Comparison of ENCODE assay signal across 9 mouse cellular contexts in the genomic region with DNA sequence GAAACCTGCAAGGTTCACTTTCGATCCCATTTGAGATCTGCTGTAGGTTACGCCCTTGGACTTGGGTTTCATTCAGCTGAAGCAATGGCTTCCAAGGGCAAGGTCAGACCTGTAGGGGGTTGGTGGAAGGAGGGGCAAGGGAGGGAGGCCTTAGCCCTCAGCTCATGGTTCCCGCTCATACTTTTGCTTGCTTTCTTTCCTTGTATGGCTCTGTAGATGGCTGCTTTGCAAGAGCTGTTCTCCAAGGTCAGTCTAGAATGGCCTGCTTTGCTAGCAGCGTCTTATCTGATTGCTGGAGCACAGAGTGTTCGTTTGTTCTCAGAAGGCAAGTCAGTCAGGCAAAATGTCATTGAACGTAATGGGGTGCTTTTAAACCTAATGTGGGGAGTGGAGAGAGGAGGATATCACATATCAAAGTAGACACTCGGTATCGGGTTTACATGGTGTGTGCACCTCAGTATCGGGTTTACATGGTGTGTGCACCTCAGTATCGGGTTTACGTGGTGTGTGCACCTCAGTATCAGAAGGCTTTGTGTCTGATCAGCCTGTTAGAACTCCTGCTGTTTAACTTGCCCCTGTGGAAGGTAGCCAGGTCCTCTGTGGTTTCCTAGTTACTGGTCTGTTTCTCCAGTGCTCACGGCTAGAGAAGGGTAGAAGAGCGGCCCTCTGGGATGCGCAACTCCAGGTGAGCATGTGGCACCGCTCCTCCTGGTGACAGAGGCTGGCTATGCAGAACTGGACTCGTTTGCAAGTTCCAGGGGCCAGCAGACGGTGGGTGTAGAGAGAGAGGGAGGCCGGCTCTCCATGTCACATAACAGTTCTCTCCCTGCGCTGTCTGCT. TPM values are rescaled to one million over a fixed set of nuclear protein-coding genes. Genes with fewer than 3 reads are reported as not detected.
DNase-seq lines count a peak whose midpoint lies in the region; ATAC-seq and TF ChIP-seq lines count a peak whose summit lies in the region.
"Had no signal": no experiment of that assay in that cellular context is flagged by ENCODE, and none has a peak within 500 bp of the region (broad histone marks: within the 10 kb centered on the region; RNA-seq: fewer than 3 reads in every experiment).

No protein-coding gene starts in this region.

- WGBS in hindbrain, embryonic 12.5 days, result 74% methylated on average over 19 of the region's 19 CpGs
- 76% methylated on average over 19 of the region's 19 CpGs for WGBS in hindbrain, postnatal 0 days
- WGBS in heart, embryonic 16.5 days, result 59% methylated on average over 19 of the region's 19 CpGs
- WGBS in limb, embryonic 10.5 days, result 78% methylated on average over 19 of the region's 19 CpGs

- no peak overlapping the region for H3K4me3 ChIP-seq in hindbrain, embryonic 12.5 days
- no peak overlapping the region for H3K4me3 ChIP-seq in hindbrain, postnatal 0 days (ENCODE audit: low read length)
- no peak overlapping the region for H3K4me3 ChIP-seq in heart, embryonic 16.5 days (ENCODE audit: low read length)
- H3K4me3 ChIP-seq in limb, embryonic 10.5 days, result no peak overlapping the region

- no peaks in the 10 kb centered on the region for H3K36me3 ChIP-seq in hindbrain, embryonic 12.5 days
- H3K36me3 ChIP-seq in hindbrain, postnatal 0 days (ENCODE audit: insufficient read depth, low read length), result peaks cover 17% of the 10 kb centered on the region; the same call in 1 of the 2 replicates
- H3K36me3 ChIP-seq in heart, embryonic 16.5 days (ENCODE audit: control insufficient read depth, insufficient read depth), result peaks cover 17% of the 10 kb centered on the region
- H3K36me3 ChIP-seq in limb, embryonic 10.5 days, result no peaks in the 10 kb centered on the region

- TF ChIP-seq CTCF in hindbrain, postnatal 0 days (IDR thresholded peaks at IDR 0.05; ENCODE audit: low read depth), result no peak

- no peak for ATAC-seq in hindbrain, embryonic 12.5 days (ENCODE audit: low FRiP score)
- ATAC-seq in hindbrain, postnatal 0 days, result no peak
- ATAC-seq in heart, embryonic 16.5 days (replicated peaks; ENCODE audit: extremely low read depth, insufficient read depth, low FRiP score), result peak; percentile 61

- no peaks in the 10 kb centered on the region for H3K27me3 ChIP-seq in hindbrain, embryonic 12.5 days
- H3K27me3 ChIP-seq in hindbrain, postnatal 0 days (ENCODE audit: insufficient read depth, low read length), result no peaks in the 10 kb centered on the region
- no peaks in the 10 kb centered on the region for H3K27me3 ChIP-seq in heart, embryonic 16.5 days (ENCODE audit: control insufficient read depth, insufficient read depth, low read length)
- H3K27me3 ChIP-seq in limb, embryonic 10.5 days (ENCODE audit: low read depth, poor library complexity, severe bottlenecking), result no peaks in the 10 kb centered on the region

- no peaks in the 10 kb centered on the region for H3K9me3 ChIP-seq in hindbrain, embryonic 12.5 days (replicated peaks)
- H3K9me3 ChIP-seq in hindbrain, postnatal 0 days (ENCODE audit: low read length), result no peaks in the 10 kb centered on the region
- no peaks in the 10 kb centered on the region for H3K9me3 ChIP-seq in heart, embryonic 16.5 days (replicated peaks; ENCODE audit: control insufficient read depth, low read length)
- H3K9me3 ChIP-seq in limb, embryonic 10.5 days (replicated peaks), result no peaks in the 10 kb centered on the region

- H3K4me1 ChIP-seq in hindbrain, embryonic 12.5 days, result peaks cover 18% of the 10 kb centered on the region
- peaks cover 3% of the 10 kb centered on the region; the same call in 1 of the 2 replicates for H3K4me1 ChIP-seq in hindbrain, postnatal 0 days (ENCODE audit: insufficient read depth, low read length)
- H3K4me1 ChIP-seq in heart, embryonic 16.5 days (ENCODE audit: control insufficient read depth, insufficient read depth, low read length), result peaks cover 30% of the 10 kb centered on the region
- peaks cover 39% of the 10 kb centered on the region for H3K4me1 ChIP-seq in limb, embryonic 10.5 days

- H3K9ac ChIP-seq in hindbrain, embryonic 12.5 days, result no peak overlapping the region
- H3K9ac ChIP-seq in hindbrain, postnatal 0 days (replicated peaks; ENCODE audit: low read length), result no peak overlapping the region
- H3K9ac ChIP-seq in heart, embryonic 16.5 days (ENCODE audit: low read length), result peak overlapping the region; percentile 0; the same call in 1 of the 2 replicates

- H3K4me2 ChIP-seq in hindbrain, embryonic 12.5 days (replicated peaks), result no peak overlapping the region
- no peak overlapping the region for H3K4me2 ChIP-seq in hindbrain, postnatal 0 days (ENCODE audit: low read depth, low read length)
- H3K4me2 ChIP-seq in heart, embryonic 16.5 days (ENCODE audit: low read depth, low read length), result no peak overlapping the region

- DNase-seq in hindbrain, postnatal 0 days (ENCODE audit: low spot score), result no peak
- DNase-seq in adrenal gland, adult 2 months, result peak; percentile 71
- no peak for DNase-seq in limb, embryonic 10.5 days (ENCODE audit: low spot score)
- DNase-seq in left cerebral cortex, adult 9 months (ENCODE audit: low spot score in 2 of 2), result no peak
- DNase-seq in c-Kit-positive CD71-positive TER-119-positive erythroid progenitor cells, embryonic 14.5 days (ENCODE audit: low spot score), result no peak
- DNase-seq in gastrocnemius, adult 18-20 months (ENCODE audit: low spot score), result no peak

- H3K27ac ChIP-seq in hindbrain, embryonic 12.5 days, result peak overlapping the region; percentile 55; the same call in 1 of the 2 replicates
- no peak overlapping the region for H3K27ac ChIP-seq in hindbrain, postnatal 0 days
- peak overlapping the region; percentile 66 for H3K27ac ChIP-seq in heart, embryonic 16.5 days (ENCODE audit: low read length)
- H3K27ac ChIP-seq in limb, embryonic 10.5 days, result peak overlapping the region; percentile 38; the same call in 1 of the 2 replicates

RNA-seq across cellular contexts. Expression of gene Nt5dc3, which starts 35.7 kb away (rescaled TPM):
- polyA plus RNA-seq in hindbrain, embryonic 12.5 days (2016; fragmentation: Nextera tagmentation; extraction: Ambion mirVana), result 3.9 and 4.2 TPM in 2 replicates
- total RNA-seq in hindbrain, postnatal 0 days (2014; rRNA removed), result 43.6 and 49.1 TPM in 2 replicates
- 8.5 and 9.3 TPM in 2 replicates for polyA plus RNA-seq in hindbrain, postnatal 0 days (2015; fragmentation: Nextera tagmentation; extraction: Ambion mirVana)
- 10 to 100 TPM; 29.8 to 57.4 TPM for total RNA-seq in adrenal gland, adult 2 months (2021)
- 29.0 and 30.2 TPM in 2 replicates for polyA plus RNA-seq in adrenal gland, adult 2 months (2012; rRNA removed)
- polyA plus RNA-seq in heart, embryonic 16.5 days (2015; fragmentation: Nextera tagmentation; extraction: Ambion mirVana), result 4.8 and 5.0 TPM in 2 replicates
- polyA plus RNA-seq in limb, embryonic 10.5 days (2016; fragmentation: Nextera tagmentation; extraction: Ambion mirVana), result 0.53 and 0.55 TPM in 2 replicates
- total RNA-seq in gastrocnemius, adult 18-20 months (2021), result 10 to 100 TPM; 47.6 to 52.8 TPM

RNA-seq across cellular contexts. Expression of gene Gm49358, which starts 50.7 kb away (rescaled TPM):
- polyA plus RNA-seq in hindbrain, embryonic 12.5 days (2016; fragmentation: Nextera tagmentation; extraction: Ambion mirVana), result not detected in 2 replicates
- total RNA-seq in hindbrain, postnatal 0 days (2014; rRNA removed), result 4.2 TPM in 1 of 2 replicates, not detected in the other
- polyA plus RNA-seq in hindbrain, postnatal 0 days (2015; fragmentation: Nextera tagmentation; extraction: Ambion mirVana), result not detected in 2 replicates
- 10 to 100 TPM; 20.1 to 23.6 TPM for total RNA-seq in adrenal gland, adult 2 months (2021)
- polyA plus RNA-seq in adrenal gland, adult 2 months (2012; rRNA removed), result not detected in 2 replicates
- not detected in 2 replicates for polyA plus RNA-seq in heart, embryonic 16.5 days (2015; fragmentation: Nextera tagmentation; extraction: Ambion mirVana)
- not detected in 2 replicates for polyA plus RNA-seq in limb, embryonic 10.5 days (2016; fragmentation: Nextera tagmentation; extraction: Ambion mirVana)
- 10 to 100 TPM; 20.6 to 24.9 TPM for total RNA-seq in gastrocnemius, adult 18-20 months (2021)
- polyA plus RNA-seq: small intestine, adult 2 months had no signal
